Mouse (Mus musculus): ENCODE data around the gene Stox2. TPM values are rescaled to one million over a fixed set of nuclear protein-coding genes. Genes with fewer than 3 reads are reported as not detected.

Gene Stox2
- polyA plus RNA-seq, 1 experiment from 2014 or later, result 0.41 TPM

Other genes with a start within 250 kb of the Stox2 start
- 12.7 and 12.8 TPM in 2 replicates for gene Trappc11, start 87.1 kb upstream of the Stox2 start, polyA plus RNA-seq (2015; fragmentation: Nextera tagmentation; extraction: Ambion mirVana)
- 17.1 and 19.3 TPM in 2 replicates for gene Rwdd4a, start 87.3 kb upstream of the Stox2 start, polyA plus RNA-seq (2015; fragmentation: Nextera tagmentation; extraction: Ambion mirVana)
- 6.3 and 7.1 TPM in 2 replicates for gene Ing2, start 229.2 kb upstream of the Stox2 start, polyA plus RNA-seq (2015; fragmentation: Nextera tagmentation; extraction: Ambion mirVana)